Mouse (Mus musculus) intestine, embryonic 16.5 days (tissue): ENCODE measurements at regions not wholly inside any gene's neighbourhood (a gene's known extent, or its start where the extent isn't known, plus 50 kb on each side); places are given as distances from the start of the nearest gene placed in this dataset.
A peak's percentile ranks its signal among the peaks of the same experiment; 100 is the strongest.

ENCODE experiments used
- ATAC-seq: fragments of 200-750 bp; cut with Nextera tagmentation; 2 replicates; pipeline ENCODE4 v1.8.0; 2017; ENCODE audit warnings: moderate TSS enrichment, moderate library complexity
- H3K27ac ChIP-seq: fragments of 300-500 bp; sonication (generic); 2 replicates; pipeline ENCODE4 v1.5.1; 2014; ENCODE audit warnings: mild to moderate bottlenecking, low read length
- H3K27me3 ChIP-seq: fragments of 300-500 bp; sonication (generic); replicated peaks from 2 replicates; pipeline ENCODE4 v1.6.1; 2014; ENCODE audit warnings: low read length, control low read depth, mixed read lengths; ENCODE audit not compliant: control insufficient read depth, insufficient read depth
- H3K36me3 ChIP-seq: fragments of 300-500 bp; sonication (generic); 2 replicates; pipeline ENCODE4 v1.6.1; 2014; ENCODE audit warnings: low read length, control low read depth; ENCODE audit not compliant: control insufficient read depth, insufficient read depth
- H3K4me1 ChIP-seq: fragments of 300-500 bp; sonication (generic); 2 replicates; pipeline ENCODE4 v1.6.1; 2014; ENCODE audit warnings: low read length, control low read depth, mixed read lengths; ENCODE audit not compliant: control insufficient read depth, insufficient read depth
- H3K4me2 ChIP-seq: fragments of 300-500 bp; sonication (generic); 2 replicates; pipeline ENCODE4 v1.6.1; 2014; ENCODE audit warnings: low read depth, low read length, control low read depth
- H3K4me3 ChIP-seq: fragments of 300-500 bp; sonication (generic); 2 replicates; pipeline ENCODE4 v1.5.1; 2014; ENCODE audit warnings: mild to moderate bottlenecking, low read length
- H3K9ac ChIP-seq: fragments of 300-500 bp; sonication (generic); 2 replicates; pipeline ENCODE4 v1.6.1; 2014; ENCODE audit warnings: low read depth, low read length
- H3K9me3 ChIP-seq: fragments of 300-500 bp; sonication (generic); 2 replicates; pipeline ENCODE4 v1.6.1; 2016; ENCODE audit warnings: low read length, control low read depth; ENCODE audit not compliant: control insufficient read depth
- whole genome bisulfite sequencing: fragments of 180-500 bp; shearing (Covaris S2); extraction: QIAGEN DNeasy Blood & Tissue Kit; methylation state at CpG from one replicate; pipeline ENCODE4 v1.1.7; 2014; 5-methylcytosine and 5-hydroxymethylcytosine counted together

GRCm38 (mm10) chr9:93991141-93991540 lies 546.7 kb downstream of the 1190002N15Rik start:
- Histone ChIP-seq H3K9me3 (no peaks in the 10 kb centered on the region), H3K4me1 (no peaks in the 10 kb centered on the region), H3K27me3 (no peaks in the 10 kb centered on the region), H3K4me3 (no peak overlapping the region), H3K4me2 (no peak overlapping the region), H3K27ac (no peak overlapping the region), H3K9ac (no peak overlapping the region), H3K36me3 (no peaks in the 10 kb centered on the region)
- WGBS, result 55% methylated on average over 1 of the region's 1 CpGs
- no peak for ATAC-seq

- 60% methylated on average over 2 of the region's 2 CpGs for WGBS
- Histone ChIP-seq H3K27me3 (no peaks in the 10 kb centered on the region), H3K36me3 (no peaks in the 10 kb centered on the region), H3K27ac (no peak overlapping the region), H3K4me1 (no peaks in the 10 kb centered on the region), H3K9ac (no peak overlapping the region), H3K4me3 (no peak overlapping the region), H3K4me2 (no peak overlapping the region), H3K9me3 (no peaks in the 10 kb centered on the region)
- ATAC-seq, result no peak
Observed at GRCm38 (mm10) chr9:93981136-93981535, 556.7 kb downstream of the 1190002N15Rik start.

- no peak for ATAC-seq
- 80% methylated on average over 6 of the region's 6 CpGs for WGBS
- Histone ChIP-seq H3K9me3 (no peaks in the 10 kb centered on the region), H3K9ac (no peak overlapping the region), H3K4me2 (no peak overlapping the region), H3K4me3 (no peak overlapping the region), H3K36me3 (no peaks in the 10 kb centered on the region), H3K4me1 (no peaks in the 10 kb centered on the region), H3K27ac (no peak overlapping the region), H3K27me3 (no peaks in the 10 kb centered on the region)
Observed at GRCm38 (mm10) chr9:93969691-93970284, 568.1 kb downstream of the 1190002N15Rik start.

GRCm38 (mm10) chr9:93969118-93969517 lies 568.8 kb downstream of the 1190002N15Rik start:
- 88% methylated on average over 5 of the region's 5 CpGs for WGBS
- no peak for ATAC-seq
- Histone ChIP-seq H3K9me3 (no peaks in the 10 kb centered on the region), H3K9ac (no peak overlapping the region), H3K36me3 (no peaks in the 10 kb centered on the region), H3K4me1 (no peaks in the 10 kb centered on the region), H3K4me3 (no peak overlapping the region), H3K27ac (no peak overlapping the region), H3K27me3 (no peaks in the 10 kb centered on the region), H3K4me2 (no peak overlapping the region)

GRCm38 (mm10) chr9:93955235-93956040 lies 582.4 kb downstream of the 1190002N15Rik start:
- H3K9ac ChIP-seq, result no peak overlapping the region
- peak; percentile 90 for ATAC-seq
- no peaks in the 10 kb centered on the region for H3K9me3 ChIP-seq
- no peak overlapping the region for H3K27ac ChIP-seq
- H3K4me3 ChIP-seq, result no peak overlapping the region
- no peaks in the 10 kb centered on the region for H3K4me1 ChIP-seq
- no peak overlapping the region for H3K4me2 ChIP-seq
- H3K36me3 ChIP-seq, result no peaks in the 10 kb centered on the region
- H3K27me3 ChIP-seq, result no peaks in the 10 kb centered on the region

- WGBS, result 60% methylated on average over 1 of the region's 1 CpGs
- Histone ChIP-seq H3K27me3 (no peaks in the 10 kb centered on the region), H3K4me2 (no peak overlapping the region), H3K4me3 (no peak overlapping the region), H3K27ac (no peak overlapping the region), H3K9ac (no peak overlapping the region), H3K9me3 (no peaks in the 10 kb centered on the region), H3K4me1 (no peaks in the 10 kb centered on the region), H3K36me3 (no peaks in the 10 kb centered on the region)
- ATAC-seq, result no peak
Observed at GRCm38 (mm10) chr9:93948671-93949070, 589.2 kb downstream of the 1190002N15Rik start.

- WGBS, result 73% methylated on average over 1 of the region's 1 CpGs
- no peaks in the 10 kb centered on the region for H3K36me3 ChIP-seq
- no peaks in the 10 kb centered on the region for H3K27me3 ChIP-seq
Observed at GRCm38 (mm10) chr9:93947053-93947452, 590.8 kb downstream of the 1190002N15Rik start.

GRCm38 (mm10) chr9:93940193-93940592 lies 597.7 kb downstream of the 1190002N15Rik start:
- H3K36me3 ChIP-seq, result no peaks in the 10 kb centered on the region
- H3K27ac ChIP-seq, result no peak overlapping the region
- no peak overlapping the region for H3K4me3 ChIP-seq
- 59% methylated on average over 3 of the region's 3 CpGs for WGBS
- H3K4me2 ChIP-seq, result no peak overlapping the region
- no peaks in the 10 kb centered on the region for H3K27me3 ChIP-seq
- H3K9ac ChIP-seq, result no peak overlapping the region
- H3K4me1 ChIP-seq, result no peaks in the 10 kb centered on the region
- no peak for ATAC-seq
- no peaks in the 10 kb centered on the region for H3K9me3 ChIP-seq

More at GRCm38 (mm10) chr9:93947053-93947452, 590.8 kb downstream of the 1190002N15Rik start:
- Histone ChIP-seq H3K27ac (no peak overlapping the region), H3K4me1 (no peaks in the 10 kb centered on the region), H3K4me3 (no peak overlapping the region), H3K9ac (no peak overlapping the region), H3K4me2 (no peak overlapping the region), H3K9me3 (no peaks in the 10 kb centered on the region)
- no peak for ATAC-seq

GRCm38 (mm10) chr9:93930684-93931083 lies 607.2 kb downstream of the 1190002N15Rik start:
- H3K36me3 ChIP-seq, result no peaks in the 10 kb centered on the region
- H3K4me1 ChIP-seq, result no peaks in the 10 kb centered on the region
- no peak overlapping the region for H3K4me3 ChIP-seq
- H3K27ac ChIP-seq, result no peak overlapping the region
- H3K27me3 ChIP-seq, result no peaks in the 10 kb centered on the region
- no peak overlapping the region for H3K9ac ChIP-seq
- WGBS, result 64% methylated on average over 2 of the region's 2 CpGs
- no peak overlapping the region for H3K4me2 ChIP-seq
- no peaks in the 10 kb centered on the region for H3K9me3 ChIP-seq
- ATAC-seq, result no peak
